ENCODE assay signal across 15 mouse cellular contexts in the genomic region with DNA sequence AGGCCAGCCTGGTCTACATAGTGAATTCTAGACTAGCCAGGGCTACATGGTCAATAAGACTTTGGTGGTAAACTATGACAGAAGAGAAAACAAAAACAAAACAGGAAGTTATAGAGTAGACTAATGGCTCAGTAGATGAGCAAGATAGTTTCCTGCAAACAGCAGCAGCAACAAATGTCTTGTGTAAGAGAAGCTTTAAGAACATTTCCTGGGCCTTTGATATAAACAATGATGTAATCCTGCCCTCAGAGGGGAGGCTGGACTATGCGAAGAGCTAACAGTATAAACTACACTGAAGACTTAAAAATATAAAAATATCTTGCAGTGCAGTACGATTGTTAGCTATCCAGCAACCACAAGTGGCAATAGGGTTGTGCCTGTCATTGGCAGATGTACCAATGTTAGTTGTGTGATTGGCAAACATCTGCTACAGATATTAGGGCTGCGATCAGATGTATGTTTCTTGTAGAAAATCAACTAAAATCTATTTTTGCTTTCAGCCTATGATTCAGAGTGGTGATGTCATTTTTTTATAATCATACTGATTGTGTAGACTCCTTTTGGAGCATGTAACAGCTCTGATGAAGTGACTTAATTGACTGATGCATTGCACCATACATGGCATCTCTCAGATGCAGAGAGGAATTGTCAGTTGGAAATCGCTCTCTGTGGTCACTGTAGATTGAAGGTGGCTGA. TPM values are rescaled to one million over a fixed set of nuclear protein-coding genes. Genes with fewer than 3 reads are reported as not detected.
A peak's percentile ranks its signal among the peaks of the same experiment; 100 is the strongest.
DNase-seq lines count a peak whose midpoint lies in the region; ATAC-seq lines count a peak whose summit lies in the region.
"Had no signal": no experiment of that assay in that cellular context is flagged by ENCODE, and none has a peak within 500 bp of the region (broad histone marks: within the 10 kb centered on the region; RNA-seq: fewer than 3 reads in every experiment).

No protein-coding gene starts in this region.

- H3K9me3 ChIP-seq in intestine, embryonic 15.5 days = no peaks in the 10 kb centered on the region
- no peaks in the 10 kb centered on the region for H3K9me3 ChIP-seq in intestine, embryonic 16.5 days (ENCODE audit: control insufficient read depth, low read length)
- H3K9me3 ChIP-seq: embryonic facial prominence, embryonic 12.5 days; forebrain, embryonic 15.5 days; heart, embryonic 10.5 days; neural tube, embryonic 12.5 days had no signal

- intact Hi-C loops in left cerebral cortex, postnatal 4 days (cut with DNase I) = no loop called here

- H3K4me1 ChIP-seq in intestine, embryonic 15.5 days (replicated peaks) = peaks cover 39% of the 10 kb centered on the region
- H3K4me1 ChIP-seq in intestine, embryonic 16.5 days (ENCODE audit: control insufficient read depth, insufficient read depth, low read length) = peaks cover 39% of the 10 kb centered on the region

- no peak overlapping the region for H3K9ac ChIP-seq in intestine, embryonic 15.5 days
- no peak overlapping the region for H3K9ac ChIP-seq in intestine, embryonic 16.5 days (ENCODE audit: low read depth, low read length)
- H3K9ac ChIP-seq: embryonic facial prominence, embryonic 12.5 days; forebrain, embryonic 15.5 days; neural tube, embryonic 12.5 days had no signal

- WGBS in intestine, embryonic 15.5 days = 58% methylated on average over 4 of the region's 4 CpGs
- 72% methylated on average over 4 of the region's 4 CpGs for WGBS in intestine, embryonic 16.5 days

- H3K27me3 ChIP-seq in intestine, embryonic 15.5 days (replicated peaks) = no peaks in the 10 kb centered on the region
- H3K27me3 ChIP-seq in intestine, embryonic 16.5 days (replicated peaks; ENCODE audit: control insufficient read depth, insufficient read depth, low read length) = no peaks in the 10 kb centered on the region
- H3K27me3 ChIP-seq: embryonic facial prominence, embryonic 12.5 days; forebrain, embryonic 15.5 days; neural tube, embryonic 12.5 days; Patski had no signal

- DNase-seq in CD4-positive, CD25-positive, alpha-beta regulatory T cell, adult 2 months (ENCODE audit: low read depth, low spot score) = peak; percentile 36
- DNase-seq in NIH3T3 (ENCODE audit: low read depth) = peak; percentile 53
- no peak for DNase-seq in right cerebral cortex, postnatal 10 days (ENCODE audit: low spot score in 2 of 2)
- no peak for DNase-seq in left cerebral cortex, postnatal 4 days
- DNase-seq: adrenal gland, postnatal 10 days; cerebellum, adult 18-20 months; kidney, postnatal 14 days had no signal

- no peak overlapping the region for H3K4me3 ChIP-seq in intestine, embryonic 15.5 days (replicated peaks)
- no peak overlapping the region for H3K4me3 ChIP-seq in intestine, embryonic 16.5 days (ENCODE audit: low read length)
- H3K4me3 ChIP-seq: embryonic facial prominence, embryonic 12.5 days; forebrain, embryonic 15.5 days; heart, embryonic 10.5 days; neural tube, embryonic 12.5 days had no signal

- peak overlapping the region; percentile 51 for H3K27ac ChIP-seq in intestine, embryonic 15.5 days
- H3K27ac ChIP-seq in intestine, embryonic 16.5 days (ENCODE audit: low read length) = no peak overlapping the region
- H3K27ac ChIP-seq: forebrain, embryonic 15.5 days; neural tube, embryonic 12.5 days had no signal

- no peak for ATAC-seq in intestine, embryonic 15.5 days
- ATAC-seq in intestine, embryonic 16.5 days = no peak
- ATAC-seq in megakaryocyte progenitor cell, adult 5-6 weeks (replicated peaks; ENCODE audit: poor library complexity) = peak; percentile 26
- ATAC-seq: forebrain, embryonic 15.5 days; Patski had no signal

- no peak overlapping the region for H3K4me2 ChIP-seq in intestine, embryonic 15.5 days (replicated peaks)
- H3K4me2 ChIP-seq in intestine, embryonic 16.5 days (ENCODE audit: low read depth, low read length) = no peak overlapping the region
- H3K4me2 ChIP-seq: embryonic facial prominence, embryonic 12.5 days; forebrain, embryonic 15.5 days had no signal

- H3K36me3 ChIP-seq in intestine, embryonic 15.5 days = no peaks in the 10 kb centered on the region
- no peaks in the 10 kb centered on the region for H3K36me3 ChIP-seq in intestine, embryonic 16.5 days (ENCODE audit: control insufficient read depth, insufficient read depth, low read length)
- H3K36me3 ChIP-seq: forebrain, embryonic 15.5 days; neural tube, embryonic 12.5 days had no signal

RNA-seq across cellular contexts. Expression of gene Oaz2, which starts 13.3 kb away (rescaled TPM):
- polyA plus RNA-seq in intestine, embryonic 15.5 days (2015; fragmentation: Nextera tagmentation; extraction: Ambion mirVana) = 196 and 203 TPM in 2 replicates
- 185 and 188 TPM in 2 replicates for polyA plus RNA-seq in intestine, embryonic 16.5 days (2015; fragmentation: Nextera tagmentation; extraction: Ambion mirVana)
- total RNA-seq in megakaryocyte progenitor cell, adult 5-6 weeks (2015) = 8.3 and 15.7 TPM in 2 replicates
- total RNA-seq in megakaryocyte progenitor cell, adult 5-6 weeks (2017) = 34.4 and 37.3 TPM in 2 replicates
- total RNA-seq in left cerebral cortex, postnatal 4 days (2021) = 100 to 1,000 TPM; 202 to 211 TPM

RNA-seq across cellular contexts. Expression of gene Rbpms2, which starts 51.6 kb away (rescaled TPM):
- 18.9 and 19.6 TPM in 2 replicates for polyA plus RNA-seq in intestine, embryonic 15.5 days (2015; fragmentation: Nextera tagmentation; extraction: Ambion mirVana)
- polyA plus RNA-seq in intestine, embryonic 16.5 days (2015; fragmentation: Nextera tagmentation; extraction: Ambion mirVana) = 21.2 and 23.1 TPM in 2 replicates
- 0.15 and 0.20 TPM in 2 replicates for total RNA-seq in megakaryocyte progenitor cell, adult 5-6 weeks (2015)
- 0.41 TPM in 1 of 2 replicates, not detected in the other for total RNA-seq in megakaryocyte progenitor cell, adult 5-6 weeks (2017)
- 1 to 10 TPM; 1.8 to 2.4 TPM for total RNA-seq in left cerebral cortex, postnatal 4 days (2021)

Comparison
In these comparisons a context has a peak if more than half of its experiments do, and no peak if none do; other contexts are left out.
1. DNase-seq: peak in CD4-positive, CD25-positive, alpha-beta regulatory T cell, adult 2 months (single experiment) and NIH3T3 (single experiment); none in right cerebral cortex, postnatal 10 days (0 of 2) and left cerebral cortex, postnatal 4 days (single experiment).
2. RNA of gene Oaz2, which starts 13.3 kb away (total RNA-seq): 202 to 211 TPM in left cerebral cortex, postnatal 4 days; 8.3 to 37.3 TPM in megakaryocyte progenitor cell, adult 5-6 weeks; every median in the first group is over 4 times any median in the second.